Mouse (Mus musculus): ENCODE results near the gene Def8. TPM values are rescaled to one million over a fixed set of nuclear protein-coding genes. Genes with fewer than 3 reads are reported as not detected.

The Def8 gene
- total and polyA plus RNA-seq, 3 experiments: 17.9 to 22.4 (median 19.9) TPM

- DNase-seq (ENCODE audit: extremely low read depth): peak; percentile 56
- in situ Hi-C loops (cut with MboI; ENCODE audit: low pct_ligation_motif_present, low pct_unique_long_range_greater_than_20kb, low sequenced_read_pairs) (no loop called here), dilution Hi-C loops (cut with MboI; ENCODE audit: extremely low pct_ligation_motif_present, extremely low pct_unique_long_range_greater_than_20kb, low sequenced_read_pairs) (no loop called here)
- no peak overlapping the region for H3K4me3 ChIP-seq (replicated peaks in 1 of 3; ENCODE audit: low read depth in 2 of 3, low read length in 2 of 3, poor library complexity in 1 of 3)
- H3K9me3 ChIP-seq (replicated peaks; ENCODE audit: low read length): no peaks in the 10 kb centered on the region
- no peak overlapping the region for H3K4me2 ChIP-seq (ENCODE audit: insufficient read depth, low read depth, poor library complexity, severe bottlenecking)
- TF ChIP-seq SMC3 (IDR thresholded peaks at IDR 0.05; ENCODE audit: low read depth, low read length) (peak; percentile 48), CTCF (conservative IDR thresholded peaks at IDR 0.05 in 1 of 2, IDR thresholded peaks at IDR 0.05 in 1 of 2; ENCODE audit: low read depth in 2 of 2, low read length in 2 of 2) (peak in 1 of 2 experiments; percentile 97; a peak in 2 of 4 replicates), RAD21 (IDR thresholded peaks at IDR 0.05; ENCODE audit: low read depth, low read length) (peak; percentile 40), ZNF384 (IDR thresholded peaks at IDR 0.05; ENCODE audit: low read depth, low read length) (peak; percentile 38; the same call in 1 of the 2 replicates), CHD1 (IDR thresholded peaks at IDR 0.05; ENCODE audit: low read depth, low read length) (no peak)
- H3K27ac ChIP-seq (ENCODE audit: insufficient read depth, low read depth): no peak overlapping the region
- H3K4me1 ChIP-seq (ENCODE audit: control insufficient read depth in 1 of 2, insufficient read depth in 2 of 2): peaks cover 11 to 42% of the 10 kb centered on the region in 2 experiments
- H3K79me2 ChIP-seq (replicated peaks; ENCODE audit: control insufficient read depth, extremely low read depth, insufficient read depth, poor library complexity, severe bottlenecking): no peaks in the 10 kb centered on the region
- H3K36me3 ChIP-seq (replicated peaks in 1 of 2; ENCODE audit: control insufficient read depth in 1 of 2, insufficient read depth in 1 of 2, low read length in 1 of 2): no peaks in the 10 kb centered on the region
- no peak overlapping the region for H3K9ac ChIP-seq (ENCODE audit: insufficient read depth, low read depth)
- H3K27me3 ChIP-seq (replicated peaks): peaks cover 7% of the 10 kb centered on the region
These were observed 7.1 kb upstream of the Def8 start for GRCm38 (mm10) chr8:123415967-123416943.

GRCm38 (mm10) chr8:123416944-123417555 is 6.3 kb upstream of the Def8 start:
- TF ChIP-seq NRF1 (IDR thresholded peaks at IDR 0.05; ENCODE audit: low read depth, low read length): no peak
- no peak for TF ChIP-seq ELF1 (IDR thresholded peaks at IDR 0.05; ENCODE audit: low read depth, low read length)
- TF ChIP-seq MXI1 (IDR thresholded peaks at IDR 0.05; ENCODE audit: low read depth, low read length): no peak
- no peak for TF ChIP-seq KAT2A (IDR thresholded peaks at IDR 0.05; ENCODE audit: insufficient replicate concordance, low read length)
- TF ChIP-seq MEF2A (IDR thresholded peaks at IDR 0.05; ENCODE audit: borderline replicate concordance, low read depth, low read length): no peak
- TF ChIP-seq PAX5 (IDR thresholded peaks at IDR 0.05; ENCODE audit: low read length): no peak
- no peak for TF ChIP-seq MAZ (IDR thresholded peaks at IDR 0.05; ENCODE audit: low read depth, low read length)
- TF ChIP-seq POLR2AphosphoS2 (IDR thresholded peaks at IDR 0.05; ENCODE audit: low read depth, low read length): no peak
- TF ChIP-seq IRF4 (IDR thresholded peaks at IDR 0.05; ENCODE audit: low read depth, low read length): no peak
- TF ChIP-seq MYC (IDR thresholded peaks at IDR 0.05; ENCODE audit: low read depth, low read length): no peak
- no peak for TF ChIP-seq RAD21 (IDR thresholded peaks at IDR 0.05; ENCODE audit: low read depth, low read length)
- no peak for TF ChIP-seq JUND (conservative IDR thresholded peaks at IDR 0.05; ENCODE audit: low read depth, low read length)
- TF ChIP-seq ETS1 (conservative IDR thresholded peaks at IDR 0.05; ENCODE audit: low read depth, low read length): no peak
- TF ChIP-seq UBTF (IDR thresholded peaks at IDR 0.05; ENCODE audit: low read depth, low read length): no peak
- no peak for TF ChIP-seq TCF12 (IDR thresholded peaks at IDR 0.05; ENCODE audit: low read depth, low read length)
- no peak for TF ChIP-seq EP300 (IDR thresholded peaks at IDR 0.05; ENCODE audit: low read length)
- no peak for TF ChIP-seq USF2 (conservative IDR thresholded peaks at IDR 0.05; ENCODE audit: low read depth, low read length)
- no peak for TF ChIP-seq CHD2 (IDR thresholded peaks at IDR 0.05; ENCODE audit: low read length)
- no peak for TF ChIP-seq TBP (conservative IDR thresholded peaks at IDR 0.05; ENCODE audit: low read depth, low read length)
- H3K4me3 ChIP-seq (replicated peaks in 1 of 3; ENCODE audit: low read depth in 2 of 3, low read length in 2 of 3, poor library complexity in 1 of 3): no peak overlapping the region
- H3K4me2 ChIP-seq (ENCODE audit: insufficient read depth, low read depth, poor library complexity, severe bottlenecking): no peak overlapping the region
- in situ Hi-C loops (cut with MboI; ENCODE audit: low pct_ligation_motif_present, low pct_unique_long_range_greater_than_20kb, low sequenced_read_pairs): no loop called here
- no peaks in the 10 kb centered on the region for H3K9me3 ChIP-seq (replicated peaks; ENCODE audit: low read length)
- peaks cover under 1% of the 10 kb centered on the region for H3K27me3 ChIP-seq (replicated peaks)
- H3K9ac ChIP-seq (ENCODE audit: insufficient read depth, low read depth): no peak overlapping the region
- peaks cover 6 to 34% of the 10 kb centered on the region in 2 experiments; a peak in 3 of 4 replicates for H3K4me1 ChIP-seq (ENCODE audit: control insufficient read depth in 1 of 2, insufficient read depth in 2 of 2)
- H3K27ac ChIP-seq (ENCODE audit: insufficient read depth, low read depth): no peak overlapping the region
- DNase-seq (ENCODE audit: extremely low read depth): no peak
- no peaks in the 10 kb centered on the region for H3K79me2 ChIP-seq (replicated peaks; ENCODE audit: control insufficient read depth, extremely low read depth, insufficient read depth, poor library complexity, severe bottlenecking)
- dilution Hi-C loops (cut with MboI; ENCODE audit: extremely low pct_ligation_motif_present, extremely low pct_unique_long_range_greater_than_20kb, low sequenced_read_pairs): no loop called here
- no peaks in the 10 kb centered on the region for H3K36me3 ChIP-seq (replicated peaks in 1 of 2; ENCODE audit: control insufficient read depth in 1 of 2, insufficient read depth in 1 of 2, low read length in 1 of 2)
